Mouse (Mus musculus) forebrain, postnatal 0 days (tissue): ENCODE results near the gene Cytip. TPM values are rescaled to one million over a fixed set of nuclear protein-coding genes. Genes with fewer than 3 reads are reported as not detected.

Experiments used
- ATAC-seq: fragments of 200-750 bp; cut with Nextera tagmentation; 2 replicates; pipeline ENCODE4 v1.8.0; 2017; ENCODE audit warnings: mild to moderate bottlenecking, moderate library complexity
- DNase-seq: peaks from one replicate; pipeline ENCODE4 v3.0.0-alpha.2; 2015
- H3K27ac ChIP-seq: fragments of 300-500 bp; sonication (generic); 2 replicates; pipeline ENCODE4 v1.5.1; 2014; ENCODE audit warnings: low read depth, mild to moderate bottlenecking, antibody characterized with exemption, low read length, moderate library complexity, mixed read lengths
- H3K27me3 ChIP-seq: fragments of 300-500 bp; sonication (generic); 2 replicates; pipeline ENCODE4 v1.6.1; 2014; ENCODE audit warnings: mild to moderate bottlenecking, low read length, mixed read lengths; ENCODE audit not compliant: insufficient read depth
- H3K36me3 ChIP-seq: fragments of 300-500 bp; sonication (generic); 2 replicates; pipeline ENCODE4 v1.6.1; 2014; ENCODE audit warnings: mild to moderate bottlenecking, moderate library complexity; ENCODE audit not compliant: insufficient read depth
- H3K4me1 ChIP-seq: fragments of 300-500 bp; sonication (generic); 2 replicates; pipeline ENCODE4 v1.6.1; 2014; ENCODE audit warnings: antibody characterized with exemption; ENCODE audit not compliant: insufficient read depth
- H3K4me2 ChIP-seq: fragments of 300-500 bp; sonication (generic); 2 replicates; pipeline ENCODE4 v1.6.1; 2014; ENCODE audit warnings: low read depth, mild to moderate bottlenecking, moderate library complexity
- H3K4me3 ChIP-seq: fragments of 300-500 bp; sonication (generic); 2 replicates; pipeline ENCODE4 v1.5.1; 2014; ENCODE audit warnings: low read depth, low read length, mixed read lengths
- H3K9ac ChIP-seq: fragments of 300-500 bp; sonication (generic); 2 replicates; pipeline ENCODE4 v1.6.1; 2014; ENCODE audit warnings: mild to moderate bottlenecking
- H3K9me3 ChIP-seq: fragments of 300-500 bp; sonication (generic); 2 replicates; pipeline ENCODE4 v1.6.1; 2016; ENCODE audit warnings: low read length
- CTCF ChIP-seq: sonication (generic); IDR thresholded peaks from 2 replicates; pipeline ENCODE4 v1.5.1; 2016; ENCODE audit warnings: antibody characterized with exemption, control low read depth, low read depth
- WGBS: fragments of 180-500 bp; shearing (Covaris S2); extraction: QIAGEN DNeasy Blood & Tissue Kit; methylation state at CpG from one replicate; pipeline ENCODE4 v1.1.7; 2014; 5-methylcytosine and 5-hydroxymethylcytosine counted together
- polyA plus RNA-seq: library from polyadenylated mRNA; unstranded; fragments of >200 nt; fragmentation: Nextera tagmentation; extraction: Ambion mirVana; gene quantifications from 2 replicates; pipeline ENCODE4 v1.2.1, GENCODE M21; 2015
- total RNA-seq: library from RNA; depleted of rRNA; stranded (reverse); fragments of >200 nt; gene quantifications from 2 replicates; pipeline ENCODE4 v1.2.3, GENCODE M21; 2014

Cytip gene
- total and polyA plus RNA-seq, 2 experiments from 2014 or later, result 0.33 to 0.42 TPM

- TF ChIP-seq CTCF, result no peak
- no peak overlapping the region for H3K4me3 ChIP-seq
- DNase-seq, result no peak
- ATAC-seq, result no peak
- H3K27me3 ChIP-seq, result no peaks in the 10 kb centered on the region
- H3K27ac ChIP-seq, result no peak overlapping the region
- H3K4me2 ChIP-seq, result no peak overlapping the region
- H3K4me1 ChIP-seq, result no peaks in the 10 kb centered on the region
- no peak overlapping the region for H3K9ac ChIP-seq
- 77% methylated on average over 4 of the region's 4 CpGs for WGBS
- no peaks in the 10 kb centered on the region for H3K36me3 ChIP-seq
- H3K9me3 ChIP-seq, result no peaks in the 10 kb centered on the region
Observed at GRCm38 (mm10) chr2:58189501-58189900, 5.8 kb downstream of the Cytip start.

GRCm38 (mm10) chr2:58188903-58189302 is 6.4 kb downstream of the Cytip start:
- no peaks in the 10 kb centered on the region for H3K36me3 ChIP-seq
- no peak overlapping the region for H3K4me3 ChIP-seq
- no peaks in the 10 kb centered on the region for H3K9me3 ChIP-seq
- H3K4me2 ChIP-seq, result no peak overlapping the region
- no peak overlapping the region for H3K9ac ChIP-seq
- H3K4me1 ChIP-seq, result no peaks in the 10 kb centered on the region
- no peak for DNase-seq
- WGBS, result 30% methylated on average over 1 of the region's 1 CpGs
- no peak for ATAC-seq
- no peaks in the 10 kb centered on the region for H3K27me3 ChIP-seq
- H3K27ac ChIP-seq, result no peak overlapping the region
- peak; percentile 39 for TF ChIP-seq CTCF

GRCm38 (mm10) chr2:58187310-58188051 is 7.9 kb downstream of the Cytip start:
- 84% methylated on average over 8 of the region's 8 CpGs for WGBS
- no peak for TF ChIP-seq CTCF

DNA sequence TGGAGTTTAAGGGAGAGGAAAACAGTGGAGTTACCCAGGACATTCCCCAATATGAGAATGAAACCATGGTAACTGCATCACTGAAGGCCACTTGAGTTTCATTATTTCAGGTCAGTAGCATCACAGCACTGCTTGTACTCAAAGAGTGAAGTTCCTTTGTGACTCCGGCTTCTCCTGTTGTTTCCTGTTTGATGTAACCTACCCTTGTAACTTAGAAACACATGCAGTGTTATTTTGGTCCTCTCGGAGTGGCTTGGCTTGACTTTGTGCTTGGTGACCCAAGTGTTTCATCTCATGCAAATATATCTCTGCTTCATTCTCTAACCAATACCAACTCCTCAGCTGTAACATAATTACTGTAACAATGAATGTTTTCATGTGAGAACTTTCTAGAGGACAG is 11.1 kb downstream of the Cytip start:
- no peak overlapping the region for H3K27ac ChIP-seq
- H3K4me2 ChIP-seq, result no peak overlapping the region
- no peak for TF ChIP-seq CTCF
- DNase-seq (no peak), ATAC-seq (no peak)
- no peaks in the 10 kb centered on the region for H3K4me1 ChIP-seq
- 59% methylated on average over 2 of the region's 2 CpGs for WGBS
- no peak overlapping the region for H3K9ac ChIP-seq
- no peaks in the 10 kb centered on the region for H3K36me3 ChIP-seq
- H3K9me3 ChIP-seq, result no peaks in the 10 kb centered on the region
- no peaks in the 10 kb centered on the region for H3K27me3 ChIP-seq
- H3K4me3 ChIP-seq, result no peak overlapping the region

More at GRCm38 (mm10) chr2:58187310-58188051, 7.9 kb downstream of the Cytip start:
- Histone ChIP-seq H3K9ac (no peak overlapping the region), H3K36me3 (no peaks in the 10 kb centered on the region), H3K4me1 (no peaks in the 10 kb centered on the region), H3K4me3 (no peak overlapping the region), H3K9me3 (no peaks in the 10 kb centered on the region), H3K27ac (no peak overlapping the region), H3K4me2 (no peak overlapping the region), H3K27me3 (no peaks in the 10 kb centered on the region)
- DNase-seq (no peak), ATAC-seq (no peak)

DNA sequence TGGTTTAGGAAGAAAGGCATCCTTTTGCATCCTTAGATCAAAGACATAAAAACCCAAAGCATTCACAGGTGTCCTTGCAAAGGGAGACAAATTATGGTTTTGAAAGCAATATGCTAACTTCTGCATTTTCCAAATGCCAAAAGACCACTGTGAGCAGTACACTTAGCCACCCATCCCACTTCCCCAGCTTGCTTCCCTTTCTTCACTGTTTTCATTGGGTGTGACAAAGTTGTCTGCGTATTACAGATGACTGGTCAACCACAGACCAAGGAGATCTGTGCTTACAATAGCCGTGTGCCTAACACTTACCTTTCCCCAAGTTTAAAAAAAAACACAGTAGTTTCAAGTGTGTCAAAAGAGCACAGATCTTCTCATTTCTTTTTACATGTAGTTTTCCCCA is 11.7 kb downstream of the Cytip start:
- no peaks in the 10 kb centered on the region for H3K27me3 ChIP-seq
- no peak overlapping the region for H3K27ac ChIP-seq
- H3K4me2 ChIP-seq, result no peak overlapping the region
- H3K9me3 ChIP-seq, result no peaks in the 10 kb centered on the region
- no peaks in the 10 kb centered on the region for H3K36me3 ChIP-seq
- no peak for TF ChIP-seq CTCF
- no peaks in the 10 kb centered on the region for H3K4me1 ChIP-seq
- WGBS, result 90% methylated on average over 2 of the region's 2 CpGs
- DNase-seq (no peak), ATAC-seq (no peak)
- H3K4me3 ChIP-seq, result no peak overlapping the region
- no peak overlapping the region for H3K9ac ChIP-seq

- 64% methylated on average over 1 of the region's 1 CpGs for WGBS
- no peak for TF ChIP-seq CTCF
- H3K4me3 ChIP-seq, result no peak overlapping the region
- ATAC-seq, result no peak
- no peak overlapping the region for H3K9ac ChIP-seq
- no peaks in the 10 kb centered on the region for H3K9me3 ChIP-seq
- DNase-seq, result no peak
- H3K27me3 ChIP-seq, result no peaks in the 10 kb centered on the region
- no peak overlapping the region for H3K4me2 ChIP-seq
- H3K27ac ChIP-seq, result no peak overlapping the region
- no peaks in the 10 kb centered on the region for H3K36me3 ChIP-seq
- 0 out of 2 replicates have a peak, but pooled peaks cover 5% of the 10 kb centered on the region for H3K4me1 ChIP-seq
Observed at GRCm38 (mm10) chr2:58180776-58181175, 14.6 kb downstream of the Cytip start.

- H3K4me1 ChIP-seq, result peaks cover 15% of the 10 kb centered on the region; the same call in 1 of the 2 replicates
- TF ChIP-seq CTCF, result no peak
- no peak overlapping the region for H3K4me3 ChIP-seq
- no peaks in the 10 kb centered on the region for H3K36me3 ChIP-seq
- H3K27ac ChIP-seq, result no peak overlapping the region
- DNase-seq (no peak), ATAC-seq (no peak)
- H3K27me3 ChIP-seq, result no peaks in the 10 kb centered on the region
- H3K9ac ChIP-seq, result no peak overlapping the region
- H3K9me3 ChIP-seq, result no peaks in the 10 kb centered on the region
- H3K4me2 ChIP-seq, result no peak overlapping the region
- WGBS, result 79% methylated on average over 1 of the region's 1 CpGs
Observed at GRCm38 (mm10) chr2:58179056-58179455, 16.3 kb downstream of the Cytip start.
